Mouse (Mus musculus) left cerebral cortex, postnatal 25 days (tissue): ENCODE data around the gene Slc25a24. TPM values are rescaled to one million over a fixed set of nuclear protein-coding genes. Genes with fewer than 3 reads are reported as not detected.

Experiments
- DNase-seq, 2 experiments: peaks; one replicate each; pipeline ENCODE4 v3.0.0; 2022; ENCODE audit warnings: low spot score in 2 of 2, mixed read lengths in 1 of 2
- intact Hi-C: fragments of 180-260 bp; cut with DNase I; formaldehyde crosslinking; loops from one replicate; pipeline ENCODE4 v1.15.1; 2025
- total RNA-seq, 2 experiments: library from RNA; stranded (reverse); gene quantifications; 2 replicates each; pipeline ENCODE4 v1.2.3; 2021

Gene Slc25a24
- total RNA-seq, 2 experiments from 2014 or later = 3.2 to 3.5 TPM

- intact Hi-C loops = no loop called here
- no peak for DNase-seq
These were observed 42.4 kb downstream of the Slc25a24 start for GRCm38 (mm10) chr3:109165214-109165829.

GRCm38 (mm10) chr3:109169121-109169520 lies 46.2 kb downstream of the Slc25a24 start:
- intact Hi-C loops = no loop called here
- no peak for DNase-seq

GRCm38 (mm10) chr3:109171070-109171778 lies 48.3 kb downstream of the Slc25a24 start:
- intact Hi-C loops = loop anchor here (1.0 to 5.0 kb wide), 2 partner anchors 171 to 320 kb away; partner anchors contain the start of gene Vav3
- peak; percentile 78 to 81 for DNase-seq

- intact Hi-C loops = loop anchor here (5.0 kb wide), 1 partner anchor 168 kb away; the partner anchor contains the start of gene Vav3
- no peak for DNase-seq
These were observed 51.4 kb downstream of the Slc25a24 start for GRCm38 (mm10) chr3:109174394-109174793.

DNA sequence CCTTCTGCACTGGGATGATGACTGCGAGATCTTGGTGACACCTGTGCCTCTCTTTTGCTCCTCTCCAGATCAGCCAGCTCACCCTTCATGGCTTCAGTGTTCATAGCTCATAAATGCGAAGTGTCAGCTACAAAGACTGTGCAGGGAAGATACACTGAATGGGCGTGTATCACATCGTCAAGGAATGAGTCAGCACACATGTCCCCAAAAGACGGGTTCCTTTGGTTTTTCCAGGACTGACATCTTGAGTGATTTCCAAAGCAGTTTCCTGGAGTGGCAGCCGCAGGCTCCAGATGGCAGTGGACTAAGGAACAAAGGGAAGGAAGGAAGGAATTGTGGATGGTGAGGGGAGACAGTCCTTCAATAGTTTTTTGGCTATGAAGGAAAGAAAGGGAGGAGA lies 55.8 kb downstream of the Slc25a24 start:
- intact Hi-C loops = no loop called here
- DNase-seq = peak in 1 of 2 experiments; percentile 33

- intact Hi-C loops = no loop called here
These were observed 56.7 kb downstream of the Slc25a24 start for GRCm38 (mm10) chr3:109179528-109180076.

DNA sequence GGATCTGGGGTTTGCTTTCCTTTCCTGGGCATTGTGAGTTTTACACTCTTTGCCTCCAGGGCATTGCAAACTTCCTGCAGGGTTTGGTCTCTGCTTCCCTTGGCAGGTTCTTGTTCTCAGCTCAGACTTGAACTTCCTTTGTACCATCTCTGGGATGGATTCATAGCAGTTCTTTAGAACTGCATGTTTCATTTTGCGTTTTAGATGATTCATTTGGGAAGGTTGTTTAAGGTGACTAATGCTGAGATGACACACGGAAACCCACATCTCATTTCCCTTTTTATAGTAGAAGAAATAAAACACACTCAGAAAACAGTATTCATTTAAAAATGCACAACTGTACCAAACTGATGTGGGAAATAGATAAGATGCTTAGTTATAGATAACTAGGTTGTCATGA lies 73.2 kb downstream of the Slc25a24 start:
- intact Hi-C loops = no loop called here
- DNase-seq = no peak

More at GRCm38 (mm10) chr3:109179528-109180076, 56.7 kb downstream of the Slc25a24 start:
- DNase-seq = no peak

DNA sequence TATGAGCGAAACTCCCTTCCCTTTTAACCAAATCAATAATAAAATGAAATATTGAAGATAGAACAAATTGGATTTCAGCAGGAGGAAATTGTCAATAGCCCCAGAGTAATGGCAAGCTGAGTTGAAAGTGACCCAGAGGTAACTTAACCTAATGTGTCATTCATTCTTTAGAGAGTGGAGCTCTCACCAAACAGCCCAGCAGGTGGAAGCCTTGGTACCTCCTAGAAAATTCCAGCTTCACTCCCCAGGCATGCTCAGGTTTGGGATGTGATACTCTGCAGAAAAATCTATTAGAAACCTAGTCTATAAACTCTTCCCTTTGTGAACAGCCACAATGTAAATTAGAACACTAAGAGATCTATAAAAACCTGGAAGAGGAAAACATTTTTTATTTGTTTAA lies 76.3 kb downstream of the Slc25a24 start:
- no peak for DNase-seq
- intact Hi-C loops = no loop called here

GRCm38 (mm10) chr3:109212322-109212721 lies 89.4 kb downstream of the Slc25a24 start:
- intact Hi-C loops = no loop called here
- no peak for DNase-seq

DNA sequence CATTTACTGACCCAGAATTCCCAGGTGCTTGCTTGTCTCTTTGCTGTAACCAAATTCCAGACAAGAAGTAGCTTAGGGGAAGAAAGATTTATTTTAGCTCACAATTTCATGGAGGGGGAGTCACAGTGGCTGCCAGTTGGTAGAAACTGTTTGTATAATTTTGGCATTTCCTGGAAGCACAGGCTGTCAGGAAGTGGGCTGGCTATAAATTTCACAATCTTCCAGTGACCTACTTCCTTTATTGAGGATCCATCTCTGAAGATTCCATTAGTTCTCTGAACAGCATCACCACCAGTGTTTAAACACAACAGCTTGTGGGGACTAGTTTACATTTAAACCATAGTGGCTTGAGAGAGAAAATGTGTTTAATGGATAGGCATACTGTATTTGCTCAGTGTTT lies 93.4 kb downstream of the Slc25a24 start:
- DNase-seq = peak in 1 of 2 experiments; percentile 9
- intact Hi-C loops = no loop called here

Other genes with a start within 250 kb of the Slc25a24 start
- gene Fndc7, start 233.1 kb upstream of the Slc25a24 start, total RNA-seq = under 1 TPM in 1 of 2 experiments, not detected in 1; 0.09 TPM
- gene Prpf38b, start 211.4 kb upstream of the Slc25a24 start, total RNA-seq = 10 to 100 TPM; 39.6 to 43.8 TPM
- 1 to 10 TPM; 3.1 to 4.4 TPM for gene Henmt1, start 183.3 kb upstream of the Slc25a24 start, total RNA-seq
- gene Gm9857, start 182.7 kb upstream of the Slc25a24 start, total RNA-seq = not detected
- gene Fam102b, start 95.5 kb upstream of the Slc25a24 start, total RNA-seq = 10 to 100 TPM; 33.5 to 44.5 TPM
- not detected for gene Slc25a54, start 42.7 kb upstream of the Slc25a24 start, total RNA-seq
- 1 to 10 TPM; 6.6 to 6.7 TPM for gene Vav3, start 217.5 kb downstream of the Slc25a24 start, total RNA-seq